Mouse (Mus musculus): ENCODE data around the gene Mrpl46. TPM values are rescaled to one million over a fixed set of nuclear protein-coding genes. Genes with fewer than 3 reads are reported as not detected.
A peak's percentile ranks its signal among the peaks of the same experiment; 100 is the strongest.

Gene Mrpl46
- polyA plus RNA-seq (2016; fragmentation: Nextera tagmentation; extraction: Ambion mirVana): 66.4 and 69.6 TPM in 2 replicates

DNA sequence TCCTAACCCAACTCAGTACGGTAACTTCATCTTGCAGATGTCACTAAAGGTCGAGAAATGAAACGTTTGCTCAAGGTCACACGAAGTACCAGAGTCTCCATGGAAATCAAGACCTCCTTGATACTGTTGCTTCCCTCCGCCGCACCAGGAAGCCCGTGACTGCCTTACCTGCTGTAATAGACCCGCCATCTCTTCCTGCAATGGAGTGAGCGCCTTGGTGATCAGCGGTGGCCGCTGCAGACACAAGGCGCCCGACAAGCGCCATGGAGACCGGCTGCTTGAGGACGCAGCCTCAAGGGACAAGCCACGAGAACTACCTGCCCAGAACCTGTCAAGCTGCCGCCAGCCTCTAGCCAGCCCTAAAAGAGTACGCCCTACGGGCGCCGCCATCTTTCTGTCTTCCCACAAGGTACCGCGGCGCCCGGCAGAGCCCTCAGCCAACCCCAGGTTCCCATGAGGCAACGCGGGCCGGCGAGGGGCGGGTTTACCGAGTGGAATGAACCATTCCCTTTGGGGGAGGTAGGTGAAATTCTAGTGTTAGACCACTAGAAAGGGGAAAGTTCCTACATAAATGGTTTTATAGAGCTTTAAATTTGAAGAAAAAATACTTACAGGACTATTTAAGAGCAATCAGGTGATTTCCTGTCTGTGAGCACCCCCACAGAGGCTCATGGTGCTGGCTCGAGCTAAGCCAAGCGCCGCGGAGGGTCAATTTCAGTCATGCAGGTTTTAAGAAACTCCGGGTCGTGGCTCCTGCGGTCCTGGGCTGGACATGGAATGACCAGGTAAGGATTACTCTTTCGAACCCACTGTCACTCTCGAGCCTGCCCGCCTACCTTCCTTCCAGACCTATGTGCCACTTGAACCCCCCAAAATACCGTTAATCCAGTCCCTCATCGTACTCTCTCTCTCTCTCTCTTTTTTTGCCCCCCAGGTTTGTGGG lies at the start of gene Mrpl46, which contains the start of gene Mrps11:
Mrpl46 (minus strand) TSS at position 893 of the 943 bp plus-strand sequence.
Mrps11 (plus strand) TSS at position 481 of the 943 bp plus-strand sequence.
- peak within 1 kb of the TSS; percentile 67 for H3K4me2 ChIP-seq
- no peaks in the 10 kb centered on the region for H3K27me3 ChIP-seq
- no peaks in the 10 kb centered on the region for H3K9me3 ChIP-seq
- peaks cover 44% of the 10 kb centered on the region for H3K36me3 ChIP-seq
- under 1% methylated on average over 44 of the region's 44 CpGs for WGBS
- H3K4me3 ChIP-seq (replicated peaks): peak within 1 kb of the TSS; percentile 89
- H3K9ac ChIP-seq (replicated peaks): peak within 1 kb of the TSS; percentile 85
- ATAC-seq (ENCODE audit: insufficient number of reproducible peaks, insufficient read depth, low FRiP score, low TSS enrichment, low read depth): peak; percentile 98
- peak within 1 kb of the TSS; percentile 53; the same call in 1 of the 2 replicates for H3K27ac ChIP-seq
- H3K4me1 ChIP-seq (replicated peaks): peaks cover 16% of the 10 kb centered on the region; the same call in 1 of the 2 replicates

DNA sequence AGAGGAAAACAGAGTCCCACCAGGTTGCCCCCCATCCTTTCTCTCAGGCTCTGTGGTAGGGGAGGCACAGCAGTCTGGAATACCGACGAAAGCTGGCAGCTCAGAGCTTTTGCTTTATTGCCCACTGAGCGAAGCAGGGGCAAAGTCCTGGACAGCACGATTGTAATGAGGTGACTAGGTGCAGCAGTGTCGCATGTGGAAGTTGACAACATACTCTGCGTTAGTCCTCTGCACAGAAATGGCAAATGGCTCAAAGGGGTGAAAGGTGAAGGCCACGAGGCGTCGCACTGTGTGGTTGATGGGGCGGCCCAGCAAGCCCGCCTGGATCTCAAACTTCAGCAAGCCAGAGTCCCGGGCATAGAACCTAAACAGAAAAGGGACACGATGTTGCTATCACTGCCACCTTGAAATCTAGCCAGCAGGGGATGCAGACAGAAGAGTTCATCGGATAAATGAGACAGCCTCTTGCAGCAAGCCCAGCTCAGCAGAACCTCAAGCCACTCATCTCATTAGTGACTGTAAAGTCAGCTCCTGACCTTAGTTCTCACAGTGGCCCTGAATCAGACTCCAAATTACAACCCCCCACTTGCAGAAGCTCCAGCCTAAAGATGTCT lies 44.5 kb upstream of the Mrpl46 start:
- 65% methylated on average over 14 of the region's 14 CpGs for WGBS
- Histone ChIP-seq H3K27me3 (no peaks in the 10 kb centered on the region), H3K4me3 (replicated peaks) (no peak overlapping the region), H3K9me3 (no peaks in the 10 kb centered on the region), H3K4me2 (no peak overlapping the region), H3K4me1 (replicated peaks) (no peaks in the 10 kb centered on the region), H3K27ac (no peak overlapping the region), H3K36me3 (peaks cover 71% of the 10 kb centered on the region), H3K9ac (replicated peaks) (no peak overlapping the region)
- no peak for ATAC-seq (ENCODE audit: insufficient number of reproducible peaks, insufficient read depth, low FRiP score, low TSS enrichment, low read depth)

DNA sequence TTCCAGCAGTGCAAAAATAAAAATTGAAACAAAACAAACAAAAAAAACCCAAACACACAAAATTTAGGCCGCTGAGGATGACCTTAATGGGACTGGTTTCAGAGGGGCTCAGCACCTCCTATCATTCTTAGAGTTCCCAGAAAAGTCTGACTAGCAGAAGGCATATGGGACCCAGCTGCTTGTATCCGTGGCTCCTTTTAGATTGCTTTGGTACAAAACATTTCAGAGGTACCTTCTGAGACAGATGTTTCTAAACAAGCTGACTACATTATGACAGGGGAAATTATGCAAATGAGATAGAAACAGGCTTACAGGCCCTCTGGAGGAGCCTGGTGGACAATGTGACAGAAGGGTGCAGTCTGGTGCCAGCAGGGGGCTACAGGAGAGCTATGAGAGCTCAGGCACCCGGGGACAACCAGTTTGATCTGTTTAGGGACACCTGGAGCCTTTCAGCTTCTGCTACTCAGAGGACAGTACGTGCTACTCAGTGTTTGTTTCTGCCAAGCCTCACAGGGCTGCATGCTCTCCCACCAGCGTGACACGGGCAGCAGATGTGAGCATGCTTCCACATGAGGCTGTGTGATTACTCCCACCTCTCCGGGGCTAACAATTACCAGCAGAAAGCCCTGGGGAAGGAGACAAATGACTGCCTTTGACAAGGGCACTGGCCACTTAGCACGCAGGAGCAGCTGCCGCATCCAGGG lies 43.5 kb upstream of the Mrpl46 start:
- H3K4me1 ChIP-seq (replicated peaks): no peaks in the 10 kb centered on the region
- ATAC-seq (ENCODE audit: insufficient number of reproducible peaks, insufficient read depth, low FRiP score, low TSS enrichment, low read depth): no peak
- no peaks in the 10 kb centered on the region for H3K9me3 ChIP-seq
- H3K27me3 ChIP-seq: no peaks in the 10 kb centered on the region
- H3K4me3 ChIP-seq (replicated peaks): no peak overlapping the region
- no peak overlapping the region for H3K4me2 ChIP-seq
- WGBS: 26% methylated on average over 9 of the region's 9 CpGs
- H3K9ac ChIP-seq (replicated peaks): 0 out of 2 replicates have a peak overlapping the region, but pooled peaks have one; percentile 8
- no peak overlapping the region for H3K27ac ChIP-seq
- peaks cover 71% of the 10 kb centered on the region for H3K36me3 ChIP-seq

DNA sequence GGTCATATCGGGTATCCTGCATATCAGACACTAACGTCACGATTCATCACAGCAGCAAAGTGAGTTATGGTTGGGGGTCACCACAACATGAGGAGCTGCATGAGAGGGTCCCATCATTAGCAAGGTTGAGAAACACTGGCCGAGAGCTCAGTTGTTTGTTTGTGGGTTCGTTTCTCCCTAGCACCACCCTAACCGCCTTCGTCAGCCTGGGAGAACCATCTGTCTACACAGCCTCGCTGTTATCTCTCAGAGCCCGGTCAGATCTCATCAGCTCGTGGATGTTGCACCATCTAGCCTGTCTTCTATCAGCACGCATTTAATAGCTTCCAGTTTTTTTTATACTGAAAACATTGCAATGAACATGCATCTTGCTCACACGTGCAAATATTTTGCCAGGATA lies 35.0 kb upstream of the Mrpl46 start:
- no peak for ATAC-seq (ENCODE audit: insufficient number of reproducible peaks, insufficient read depth, low FRiP score, low TSS enrichment, low read depth)
- 86% methylated on average over 12 of the region's 12 CpGs for WGBS
- Histone ChIP-seq H3K9me3 (no peaks in the 10 kb centered on the region), H3K4me2 (no peak overlapping the region), H3K9ac (replicated peaks) (no peak overlapping the region), H3K27me3 (no peaks in the 10 kb centered on the region), H3K4me3 (replicated peaks) (no peak overlapping the region), H3K27ac (no peak overlapping the region), H3K4me1 (replicated peaks) (0 out of 2 replicates have a peak, but pooled peaks cover 4% of the 10 kb centered on the region), H3K36me3 (peaks cover 7% of the 10 kb centered on the region)

DNA sequence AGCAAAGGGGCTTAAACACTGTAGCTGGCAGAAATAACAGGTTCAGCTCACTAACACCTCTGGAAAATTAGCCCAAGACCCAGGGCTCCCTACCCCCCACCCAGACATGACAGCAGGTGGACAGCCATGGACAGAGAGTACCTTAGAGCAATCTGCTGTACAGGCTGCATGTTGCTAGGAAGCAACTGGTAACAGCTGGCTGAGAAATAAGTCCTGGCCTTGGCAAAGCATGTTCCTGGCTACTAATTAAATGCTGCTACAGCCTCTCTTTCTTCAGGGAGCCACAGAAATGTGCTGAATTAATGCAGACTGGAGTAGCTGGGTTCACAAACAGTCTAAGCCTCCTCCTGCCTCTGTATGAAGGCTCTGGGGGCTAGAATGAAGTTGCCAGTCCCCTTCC lies 31.4 kb upstream of the Mrpl46 start:
- no peak for ATAC-seq (ENCODE audit: insufficient number of reproducible peaks, insufficient read depth, low FRiP score, low TSS enrichment, low read depth)
- Histone ChIP-seq H3K9ac (replicated peaks) (no peak overlapping the region), H3K4me2 (no peak overlapping the region), H3K4me1 (replicated peaks) (0 out of 2 replicates have a peak, but pooled peaks cover 4% of the 10 kb centered on the region), H3K27ac (no peak overlapping the region), H3K4me3 (replicated peaks) (no peak overlapping the region), H3K9me3 (no peaks in the 10 kb centered on the region), H3K27me3 (no peaks in the 10 kb centered on the region), H3K36me3 (no peaks in the 10 kb centered on the region)

DNA sequence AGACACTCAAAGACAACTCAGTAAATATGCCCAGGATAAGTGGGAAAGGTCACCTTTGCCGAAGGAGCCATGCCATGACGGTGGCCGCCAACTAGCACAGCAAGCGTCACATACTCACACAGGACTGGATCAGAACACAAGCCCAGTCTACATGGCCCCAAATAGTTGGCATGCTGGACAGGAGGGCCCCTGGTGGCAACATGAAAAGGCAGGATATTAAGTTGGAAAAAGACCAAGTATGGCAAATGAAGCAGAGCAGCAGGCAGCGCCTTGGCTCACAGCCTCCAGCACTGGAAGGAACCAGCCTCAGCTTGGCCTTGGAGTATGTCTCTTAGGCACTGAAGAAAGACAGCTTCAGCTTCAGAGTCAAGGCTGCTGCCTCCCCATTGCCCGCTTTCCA lies 30.5 kb upstream of the Mrpl46 start:
- ATAC-seq (ENCODE audit: insufficient number of reproducible peaks, insufficient read depth, low FRiP score, low TSS enrichment, low read depth): no peak
- Histone ChIP-seq H3K4me2 (no peak overlapping the region), H3K4me1 (replicated peaks) (0 out of 2 replicates have a peak, but pooled peaks cover 4% of the 10 kb centered on the region), H3K27me3 (no peaks in the 10 kb centered on the region), H3K9me3 (no peaks in the 10 kb centered on the region), H3K36me3 (no peaks in the 10 kb centered on the region), H3K4me3 (replicated peaks) (no peak overlapping the region), H3K9ac (replicated peaks) (no peak overlapping the region), H3K27ac (no peak overlapping the region)
- 84% methylated on average over 6 of the region's 6 CpGs for WGBS

DNA sequence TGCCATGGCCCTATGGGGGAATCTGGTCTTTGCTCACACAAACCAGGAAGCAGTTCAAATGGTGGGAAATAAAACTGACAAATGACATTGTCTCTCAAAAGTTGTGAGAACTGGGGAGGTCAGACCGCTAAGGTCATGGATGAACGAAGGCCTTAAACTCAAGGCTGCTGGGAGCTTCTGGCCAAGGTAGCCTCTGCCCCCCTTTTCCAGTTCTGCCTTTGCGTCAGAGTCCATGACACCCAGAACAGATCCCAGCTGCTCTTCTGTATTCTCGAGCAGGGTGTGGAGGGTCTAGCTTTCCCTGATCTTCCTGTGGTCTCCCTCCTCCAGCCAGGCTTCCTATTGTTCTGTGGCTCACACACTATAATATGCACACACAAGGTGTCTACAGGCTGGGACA lies 23.9 kb upstream of the Mrpl46 start:
- Histone ChIP-seq H3K9me3 (no peaks in the 10 kb centered on the region), H3K36me3 (no peaks in the 10 kb centered on the region)
- 85% methylated on average over 4 of the region's 4 CpGs for WGBS

DNA sequence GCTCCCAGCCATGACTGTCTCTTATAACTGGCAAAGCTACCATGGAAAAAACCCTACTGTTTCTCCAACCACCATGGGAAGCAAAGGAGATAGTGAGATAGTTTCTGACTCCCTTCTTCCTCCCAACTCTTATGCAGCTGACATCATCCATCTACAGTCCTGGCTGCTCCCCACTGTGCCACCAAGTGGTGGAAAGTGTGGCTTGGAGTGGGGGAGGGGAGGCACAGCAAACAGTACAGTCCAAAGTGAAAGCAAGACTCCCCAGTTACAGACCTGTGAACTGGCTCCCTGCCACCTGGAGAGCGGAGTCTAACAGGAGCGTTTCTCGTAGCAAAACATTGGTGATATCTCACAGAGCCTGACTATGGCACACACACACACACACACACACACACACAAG lies 20.5 kb upstream of the Mrpl46 start:
- Histone ChIP-seq H3K27ac (no peak overlapping the region), H3K9ac (replicated peaks) (no peak overlapping the region), H3K27me3 (no peaks in the 10 kb centered on the region; the same call in 1 of the 2 replicates), H3K4me1 (replicated peaks) (no peaks in the 10 kb centered on the region), H3K36me3 (no peaks in the 10 kb centered on the region), H3K9me3 (no peaks in the 10 kb centered on the region), H3K4me2 (no peak overlapping the region), H3K4me3 (replicated peaks) (no peak overlapping the region)
- 84% methylated on average over 3 of the region's 3 CpGs for WGBS
- no peak for ATAC-seq (ENCODE audit: insufficient number of reproducible peaks, insufficient read depth, low FRiP score, low TSS enrichment, low read depth)

More for the DNA sequence above, 23.9 kb upstream of the Mrpl46 start:
- Histone ChIP-seq H3K27ac (no peak overlapping the region), H3K9ac (replicated peaks) (no peak overlapping the region), H3K4me2 (no peak overlapping the region), H3K27me3 (no peaks in the 10 kb centered on the region), H3K4me3 (replicated peaks) (no peak overlapping the region), H3K4me1 (replicated peaks) (no peaks in the 10 kb centered on the region)
- ATAC-seq (ENCODE audit: insufficient number of reproducible peaks, insufficient read depth, low FRiP score, low TSS enrichment, low read depth): no peak

DNA sequence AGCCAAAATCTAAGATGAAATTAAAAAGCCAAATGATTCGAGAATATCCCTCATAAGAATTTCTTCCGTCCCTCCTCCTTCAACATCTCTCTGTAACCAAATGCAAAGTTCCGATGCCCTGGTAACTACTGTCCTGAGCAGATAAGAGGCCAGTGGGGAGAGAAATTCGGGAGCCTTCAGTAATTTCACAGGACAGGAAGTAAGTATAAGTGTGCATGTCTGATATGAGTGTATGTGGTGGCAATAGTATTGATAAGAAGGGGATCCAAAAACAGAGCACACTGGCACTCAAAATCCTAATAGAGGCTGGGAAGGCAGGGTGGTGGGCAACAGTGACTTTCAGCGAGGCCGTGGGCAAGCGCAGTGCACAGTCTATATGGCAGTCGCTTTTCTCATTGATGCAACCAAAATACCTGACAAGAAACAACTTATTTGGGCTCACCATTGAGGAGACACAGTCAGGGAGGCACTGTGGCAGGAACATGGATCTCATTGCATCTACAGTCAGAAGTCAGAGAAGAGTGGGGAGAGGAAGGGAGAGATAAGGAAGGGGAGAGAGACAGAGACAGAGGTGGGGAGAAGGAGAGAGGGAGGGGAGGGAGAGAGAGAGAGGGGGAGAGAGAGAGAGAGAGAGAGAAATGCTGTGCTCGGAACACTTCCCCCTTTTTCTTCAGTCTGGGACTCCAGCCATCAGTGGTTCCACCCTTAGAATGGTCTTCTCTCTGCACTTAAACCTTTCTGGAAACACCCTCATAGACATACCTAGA lies 16.6 kb upstream of the Mrpl46 start:
- Histone ChIP-seq H3K9me3 (no peaks in the 10 kb centered on the region), H3K27ac (no peak overlapping the region), H3K27me3 (no peaks in the 10 kb centered on the region; the same call in 1 of the 2 replicates), H3K4me1 (replicated peaks) (no peaks in the 10 kb centered on the region), H3K9ac (replicated peaks) (no peak overlapping the region), H3K36me3 (no peaks in the 10 kb centered on the region), H3K4me3 (replicated peaks) (no peak overlapping the region), H3K4me2 (no peak overlapping the region)
- no peak for ATAC-seq (ENCODE audit: insufficient number of reproducible peaks, insufficient read depth, low FRiP score, low TSS enrichment, low read depth)
- WGBS: 80% methylated on average over 9 of the region's 9 CpGs

DNA sequence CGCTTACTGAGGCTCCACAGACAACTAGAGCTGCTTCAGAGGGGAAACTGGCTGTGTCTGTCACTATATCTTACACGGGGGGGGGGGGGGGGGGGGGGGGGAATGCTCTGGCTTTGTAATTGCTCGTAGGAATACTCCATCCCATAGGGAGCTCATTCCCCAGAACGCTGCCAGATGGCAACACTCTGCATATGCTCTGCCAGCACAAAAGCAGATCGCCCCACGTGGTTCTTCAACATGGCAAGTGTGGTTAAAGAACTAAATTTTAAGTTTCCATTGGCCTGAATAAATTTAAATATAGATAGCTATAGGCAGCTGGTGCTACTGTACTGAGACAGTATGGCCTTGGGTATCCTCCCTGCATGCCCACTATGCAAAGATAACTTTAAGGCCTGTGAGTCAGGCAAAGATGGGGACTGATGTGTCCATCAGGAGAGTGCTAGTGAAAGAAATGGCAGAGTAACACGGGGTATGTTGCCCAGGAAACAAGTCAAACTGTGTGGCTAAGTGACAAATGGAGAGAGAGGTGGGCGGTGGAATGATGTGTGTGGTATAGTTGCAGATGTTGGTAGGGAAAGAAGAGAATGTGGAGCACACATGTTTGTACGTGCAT lies 14.6 kb upstream of the Mrpl46 start:
- 55% methylated on average over 8 of the region's 9 CpGs for WGBS
- ATAC-seq (ENCODE audit: insufficient number of reproducible peaks, insufficient read depth, low FRiP score, low TSS enrichment, low read depth): no peak
- H3K4me1 ChIP-seq (replicated peaks): no peaks in the 10 kb centered on the region
- H3K27me3 ChIP-seq: no peaks in the 10 kb centered on the region; the same call in 1 of the 2 replicates
- no peaks in the 10 kb centered on the region for H3K9me3 ChIP-seq
- H3K4me3 ChIP-seq (replicated peaks): no peak overlapping the region
- no peak overlapping the region for H3K4me2 ChIP-seq
- H3K27ac ChIP-seq: no peak overlapping the region
- peaks cover 8% of the 10 kb centered on the region for H3K36me3 ChIP-seq
- no peak overlapping the region for H3K9ac ChIP-seq (replicated peaks)
